Mouse (Mus musculus) forebrain, embryonic 12.5 days (tissue): ENCODE measurements around the gene Zfp626. TPM values are rescaled to one million over a fixed set of nuclear protein-coding genes. Genes with fewer than 3 reads are reported as not detected.

Source experiments
- polyA plus RNA-seq: library from polyadenylated mRNA; unstranded; fragments of >200 nt; fragmentation: Nextera tagmentation; extraction: Ambion mirVana; gene quantifications from 2 replicates; pipeline ENCODE4 v1.2.1, GENCODE M21; 2016

Zfp626 gene
- polyA plus RNA-seq, 1 experiment from 2014 or later = 3.2 TPM

Other genes starting within 250 kb of the Zfp626 start
- gene Akt2, start 215.6 kb upstream of the Zfp626 start, polyA plus RNA-seq = 81.2 and 84.6 TPM in 2 replicates
- 21.4 and 24.8 TPM in 2 replicates for gene Ttc9b, start 153.3 kb upstream of the Zfp626 start, polyA plus RNA-seq
- 15.4 and 16.2 TPM in 2 replicates for gene Map3k10, start 132.6 kb upstream of the Zfp626 start, polyA plus RNA-seq
- 9.6 and 10.1 TPM in 2 replicates for gene Zfp607b, start 117.9 kb upstream of the Zfp626 start, polyA plus RNA-seq
- gene Zfp60, start 75.8 kb upstream of the Zfp626 start, polyA plus RNA-seq = 108 and 118 TPM in 2 replicates
- gene Zfp59, start 31.4 kb downstream of the Zfp626 start, polyA plus RNA-seq = 11.7 TPM in 2 replicates
- 3.5 and 3.6 TPM in 2 replicates for gene Zfp607a, start 50.3 kb downstream of the Zfp626 start, polyA plus RNA-seq
- gene Zfp974, start 122.3 kb downstream of the Zfp626 start, polyA plus RNA-seq = 15.4 and 15.9 TPM in 2 replicates
- 23.7 and 26.1 TPM in 2 replicates for gene Zfp780b, start 172.0 kb downstream of the Zfp626 start, polyA plus RNA-seq
- gene Zfp850, start 206.9 kb downstream of the Zfp626 start, polyA plus RNA-seq = 7.4 and 7.7 TPM in 2 replicates
- 374 and 379 TPM in 2 replicates for gene Psmc4, start 242.9 kb downstream of the Zfp626 start, polyA plus RNA-seq